Mouse (Mus musculus): ENCODE measurements around the gene Dnajc19. TPM values are rescaled to one million over a fixed set of nuclear protein-coding genes. Genes with fewer than 3 reads are reported as not detected.

Dnajc19 gene
- polyA plus RNA-seq (2015; fragmentation: Nextera tagmentation; extraction: Ambion mirVana), result 111 and 127 TPM in 2 replicates

GRCm38 (mm10) chr3:34080900-34081662, at the start of gene Dnajc19:
Gene Dnajc19, minus strand, starts transcription at chr3:34081321.
- Histone ChIP-seq H3K27me3 (replicated peaks; ENCODE audit: control insufficient read depth, insufficient read depth, low read length) (no peaks in the 10 kb centered on the region), H3K4me3 (ENCODE audit: low read length) (peak within 1 kb of the TSS; percentile 79), H3K4me1 (ENCODE audit: control insufficient read depth, insufficient read depth, low read depth, low read length) (peaks cover 15% of the 10 kb centered on the region), H3K36me3 (ENCODE audit: control insufficient read depth, insufficient read depth, low read length) (peaks cover 5% of the 10 kb centered on the region; the same call in 1 of the 2 replicates), H3K9me3 (ENCODE audit: control insufficient read depth, low read length) (no peaks in the 10 kb centered on the region), H3K9ac (ENCODE audit: low read depth, low read length) (peak within 1 kb of the TSS; percentile 93), H3K4me2 (ENCODE audit: low read length) (peak within 1 kb of the TSS; percentile 71), H3K27ac (ENCODE audit: low read depth, low read length) (peak within 1 kb of the TSS; percentile 79)
- under 1% methylated on average over 50 of the region's 50 CpGs for WGBS
- peak; percentile 96 for ATAC-seq

DNA sequence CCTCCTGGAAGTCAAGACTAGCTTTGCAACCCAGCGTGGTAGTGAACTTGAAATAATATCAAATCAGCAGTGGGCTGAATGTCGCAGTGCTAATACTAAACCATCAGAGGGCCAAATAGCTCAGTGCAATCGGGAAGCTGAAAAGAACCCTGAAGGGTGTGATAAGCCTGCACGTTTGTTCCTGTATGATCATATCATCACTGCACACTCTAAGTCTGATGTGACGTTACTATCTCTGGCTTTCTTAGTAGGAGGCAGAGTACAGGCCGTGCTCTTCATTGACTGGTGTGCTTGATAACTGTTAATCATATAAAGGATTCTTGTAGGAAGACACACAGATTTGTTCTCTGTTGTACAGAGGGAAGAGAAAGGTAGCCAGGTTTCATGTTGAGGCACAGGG, 48.8 kb upstream of the Dnajc19 start:
- no peaks in the 10 kb centered on the region for H3K27me3 ChIP-seq (replicated peaks; ENCODE audit: control insufficient read depth, insufficient read depth, low read length)
- no peaks in the 10 kb centered on the region for H3K9me3 ChIP-seq (ENCODE audit: control insufficient read depth, low read length)
- H3K36me3 ChIP-seq (ENCODE audit: control insufficient read depth, insufficient read depth, low read length), result no peaks in the 10 kb centered on the region
- WGBS, result 92% methylated on average over 6 of the region's 6 CpGs
- no peak for ATAC-seq
- no peak overlapping the region for H3K4me2 ChIP-seq (ENCODE audit: low read length)
- H3K27ac ChIP-seq (ENCODE audit: low read depth, low read length), result no peak overlapping the region
- no peak overlapping the region for H3K4me3 ChIP-seq (ENCODE audit: low read length)
- no peak overlapping the region for H3K9ac ChIP-seq (ENCODE audit: low read depth, low read length)
- no peaks in the 10 kb centered on the region for H3K4me1 ChIP-seq (ENCODE audit: control insufficient read depth, insufficient read depth, low read depth, low read length)

DNA sequence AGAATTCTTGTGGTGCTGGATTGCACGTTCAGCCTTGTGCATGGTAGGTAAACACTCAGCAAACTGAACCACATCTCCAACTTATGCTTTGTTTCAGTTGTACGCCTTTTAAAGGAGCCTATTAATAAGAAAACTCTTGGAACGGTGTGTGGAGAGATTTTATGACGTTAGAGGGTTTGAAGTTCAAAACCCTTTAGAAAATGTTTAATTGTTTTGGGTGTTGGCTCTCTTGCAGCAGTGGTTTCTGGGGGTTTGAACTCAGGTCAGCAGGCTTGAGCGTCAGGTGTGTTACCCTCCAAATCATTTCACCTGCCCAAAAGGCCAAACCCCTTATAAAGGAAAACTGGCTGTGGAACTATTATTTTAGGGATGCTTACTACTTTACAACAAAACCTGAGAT, 40.2 kb upstream of the Dnajc19 start:
- no peak for ATAC-seq

DNA sequence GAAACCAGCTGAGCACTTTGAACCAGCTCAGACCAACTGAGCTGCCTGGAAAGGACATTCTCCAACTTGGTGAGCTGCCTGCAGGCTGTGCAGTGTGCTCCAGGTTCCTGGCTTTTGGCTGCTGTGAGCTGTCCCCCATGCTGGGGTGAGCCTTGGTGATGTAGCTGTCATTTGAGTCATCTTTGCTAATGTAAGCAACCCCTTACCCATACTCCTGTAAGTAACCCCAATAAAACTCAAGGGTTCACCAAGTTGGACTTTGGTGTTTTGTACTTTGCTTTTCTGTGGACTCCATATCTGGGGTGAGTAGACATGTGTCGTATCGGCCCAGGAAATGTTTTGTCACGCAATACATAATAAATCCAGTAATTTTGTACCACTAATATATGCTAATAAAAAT, 39.7 kb upstream of the Dnajc19 start:
- no peaks in the 10 kb centered on the region for H3K4me1 ChIP-seq (ENCODE audit: control insufficient read depth, insufficient read depth, low read depth, low read length)
- 97% methylated on average over 3 of the region's 3 CpGs for WGBS

More for the DNA sequence above, 40.2 kb upstream of the Dnajc19 start:
- 90% methylated on average over 5 of the region's 5 CpGs for WGBS
- Histone ChIP-seq H3K4me3 (ENCODE audit: low read length) (no peak overlapping the region), H3K36me3 (ENCODE audit: control insufficient read depth, insufficient read depth, low read length) (no peaks in the 10 kb centered on the region), H3K4me2 (ENCODE audit: low read length) (no peak overlapping the region), H3K4me1 (ENCODE audit: control insufficient read depth, insufficient read depth, low read depth, low read length) (no peaks in the 10 kb centered on the region), H3K27me3 (replicated peaks; ENCODE audit: control insufficient read depth, insufficient read depth, low read length) (no peaks in the 10 kb centered on the region), H3K9me3 (ENCODE audit: control insufficient read depth, low read length) (no peaks in the 10 kb centered on the region), H3K27ac (ENCODE audit: low read depth, low read length) (no peak overlapping the region), H3K9ac (ENCODE audit: low read depth, low read length) (no peak overlapping the region)

DNA sequence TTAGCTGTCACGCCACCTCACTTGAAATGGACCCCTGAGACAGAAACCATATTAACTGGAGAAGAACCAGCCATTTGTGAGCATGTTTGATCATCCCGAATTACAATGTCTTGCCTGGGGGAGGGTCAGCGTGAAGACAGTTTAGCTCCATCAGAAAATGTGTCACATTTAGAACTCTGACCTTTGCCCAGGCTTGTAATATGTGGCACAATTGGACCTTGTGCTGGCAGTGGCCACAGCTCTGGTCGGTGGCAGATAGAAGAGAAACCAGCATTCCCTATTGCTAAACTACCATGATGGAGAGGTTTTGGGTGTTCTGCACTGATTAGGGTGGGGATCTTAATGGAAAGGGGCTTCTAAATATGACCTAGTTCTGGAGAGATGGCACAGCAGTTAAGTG, 38.7 kb upstream of the Dnajc19 start:
- no peak overlapping the region for H3K9ac ChIP-seq (ENCODE audit: low read depth, low read length)
- 49% methylated on average over 4 of the region's 4 CpGs for WGBS
- no peaks in the 10 kb centered on the region for H3K4me1 ChIP-seq (ENCODE audit: control insufficient read depth, insufficient read depth, low read depth, low read length)

More for the DNA sequence above, 39.7 kb upstream of the Dnajc19 start:
- no peaks in the 10 kb centered on the region for H3K27me3 ChIP-seq (replicated peaks; ENCODE audit: control insufficient read depth, insufficient read depth, low read length)
- H3K4me2 ChIP-seq (ENCODE audit: low read length), result no peak overlapping the region
- no peak overlapping the region for H3K27ac ChIP-seq (ENCODE audit: low read depth, low read length)
- no peaks in the 10 kb centered on the region for H3K36me3 ChIP-seq (ENCODE audit: control insufficient read depth, insufficient read depth, low read length)
- no peak for ATAC-seq
- no peak overlapping the region for H3K4me3 ChIP-seq (ENCODE audit: low read length)
- no peak overlapping the region for H3K9ac ChIP-seq (ENCODE audit: low read depth, low read length)
- no peaks in the 10 kb centered on the region for H3K9me3 ChIP-seq (ENCODE audit: control insufficient read depth, low read length)

GRCm38 (mm10) chr3:34115806-34116205, 34.7 kb upstream of the Dnajc19 start:
- no peaks in the 10 kb centered on the region for H3K36me3 ChIP-seq (ENCODE audit: control insufficient read depth, insufficient read depth, low read length)
- H3K9ac ChIP-seq (ENCODE audit: low read depth, low read length), result 0 out of 2 replicates have a peak overlapping the region, but pooled peaks have one; percentile 8
- no peaks in the 10 kb centered on the region for H3K27me3 ChIP-seq (replicated peaks; ENCODE audit: control insufficient read depth, insufficient read depth, low read length)
- no peaks in the 10 kb centered on the region for H3K4me1 ChIP-seq (ENCODE audit: control insufficient read depth, insufficient read depth, low read depth, low read length)
- ATAC-seq, result 0 out of 2 replicates have a peak, but pooled peaks have one; percentile 58
- H3K4me2 ChIP-seq (ENCODE audit: low read length), result peak overlapping the region; percentile 30; the same call in 1 of the 2 replicates
- 18% methylated on average over 6 of the region's 6 CpGs for WGBS
- H3K4me3 ChIP-seq (ENCODE audit: low read length), result no peak overlapping the region
- H3K9me3 ChIP-seq (ENCODE audit: control insufficient read depth, low read length), result no peaks in the 10 kb centered on the region
- no peak overlapping the region for H3K27ac ChIP-seq (ENCODE audit: low read depth, low read length)

More for the DNA sequence above, 38.7 kb upstream of the Dnajc19 start:
- no peaks in the 10 kb centered on the region for H3K36me3 ChIP-seq (ENCODE audit: control insufficient read depth, insufficient read depth, low read length)
- H3K9me3 ChIP-seq (ENCODE audit: control insufficient read depth, low read length), result no peaks in the 10 kb centered on the region
- no peak overlapping the region for H3K4me3 ChIP-seq (ENCODE audit: low read length)
- no peak for ATAC-seq
- no peak overlapping the region for H3K27ac ChIP-seq (ENCODE audit: low read depth, low read length)
- H3K4me2 ChIP-seq (ENCODE audit: low read length), result no peak overlapping the region
- H3K27me3 ChIP-seq (replicated peaks; ENCODE audit: control insufficient read depth, insufficient read depth, low read length), result no peaks in the 10 kb centered on the region

GRCm38 (mm10) chr3:34111941-34112685, 31.0 kb upstream of the Dnajc19 start:
- Histone ChIP-seq H3K4me1 (ENCODE audit: control insufficient read depth, insufficient read depth, low read depth, low read length) (no peaks in the 10 kb centered on the region), H3K36me3 (ENCODE audit: control insufficient read depth, insufficient read depth, low read length) (no peaks in the 10 kb centered on the region), H3K9ac (ENCODE audit: low read depth, low read length) (no peak overlapping the region), H3K27me3 (replicated peaks; ENCODE audit: control insufficient read depth, insufficient read depth, low read length) (no peaks in the 10 kb centered on the region), H3K9me3 (ENCODE audit: control insufficient read depth, low read length) (no peaks in the 10 kb centered on the region), H3K4me3 (ENCODE audit: low read length) (no peak overlapping the region), H3K27ac (ENCODE audit: low read depth, low read length) (no peak overlapping the region), H3K4me2 (ENCODE audit: low read length) (no peak overlapping the region)
- 75% methylated on average over 11 of the region's 11 CpGs for WGBS
- ATAC-seq, result no peak

GRCm38 (mm10) chr3:34107631-34108030, 26.5 kb upstream of the Dnajc19 start:
- WGBS, result 78% methylated on average over 3 of the region's 3 CpGs

GRCm38 (mm10) chr3:34106421-34106820, 25.3 kb upstream of the Dnajc19 start:
- Histone ChIP-seq H3K9ac (ENCODE audit: low read depth, low read length) (no peak overlapping the region), H3K4me3 (ENCODE audit: low read length) (no peak overlapping the region), H3K27ac (ENCODE audit: low read depth, low read length) (no peak overlapping the region), H3K27me3 (replicated peaks; ENCODE audit: control insufficient read depth, insufficient read depth, low read length) (no peaks in the 10 kb centered on the region), H3K4me1 (ENCODE audit: control insufficient read depth, insufficient read depth, low read depth, low read length) (no peaks in the 10 kb centered on the region), H3K4me2 (ENCODE audit: low read length) (0 out of 2 replicates have a peak overlapping the region, but pooled peaks have one; percentile 20), H3K36me3 (ENCODE audit: control insufficient read depth, insufficient read depth, low read length) (no peaks in the 10 kb centered on the region), H3K9me3 (ENCODE audit: control insufficient read depth, low read length) (no peaks in the 10 kb centered on the region)
- 24% methylated on average over 9 of the region's 9 CpGs for WGBS
- ATAC-seq, result no peak

More at GRCm38 (mm10) chr3:34107631-34108030, 26.5 kb upstream of the Dnajc19 start:
- Histone ChIP-seq H3K27ac (ENCODE audit: low read depth, low read length) (no peak overlapping the region), H3K4me1 (ENCODE audit: control insufficient read depth, insufficient read depth, low read depth, low read length) (no peaks in the 10 kb centered on the region), H3K4me3 (ENCODE audit: low read length) (no peak overlapping the region), H3K36me3 (ENCODE audit: control insufficient read depth, insufficient read depth, low read length) (no peaks in the 10 kb centered on the region), H3K9me3 (ENCODE audit: control insufficient read depth, low read length) (no peaks in the 10 kb centered on the region), H3K27me3 (replicated peaks; ENCODE audit: control insufficient read depth, insufficient read depth, low read length) (no peaks in the 10 kb centered on the region), H3K9ac (ENCODE audit: low read depth, low read length) (no peak overlapping the region), H3K4me2 (ENCODE audit: low read length) (no peak overlapping the region)
- ATAC-seq, result no peak

Measured in hindbrain, embryonic 16.5 days (tissue).